Mouse (Mus musculus): ENCODE data around the gene Rcc2.

- no peak for TF ChIP-seq TAL1 (conservative IDR thresholded peaks at IDR 0.05; ENCODE audit: low read depth, low read length)
- peak; percentile 53 for TF ChIP-seq CTCF (IDR thresholded peaks at IDR 0.05; ENCODE audit: low read depth, low read length)
Measured at GRCm38 (mm10) chr4:140723801-140724200, 23.5 kb downstream of the Rcc2 start.
